Mouse (Mus musculus): ENCODE results near the gene Car4.

GRCm38 (mm10) chr11:84959701-84960181 lies 2.2 kb downstream of the Car4 start:
- TF ChIP-seq POLR2A (IDR thresholded peaks at IDR 0.05; ENCODE audit: borderline replicate concordance, extremely low read depth, insufficient read depth, insufficient read length, poor library complexity, severe bottlenecking) (no peak), CTCF (IDR thresholded peaks at IDR 0.05; ENCODE audit: borderline replicate concordance, extremely low read depth, insufficient read depth, insufficient read length) (no peak)

Measured in brain, embryonic 14.5 days (tissue).